Mouse (Mus musculus): Measurements from ENCODE around the gene Baiap2l1.

GRCm38 (mm10) chr5:144370986-144371385 lies 13.1 kb upstream of the Baiap2l1 start:
- TF ChIP-seq CTCF (IDR thresholded peaks at IDR 0.05; ENCODE audit: borderline replicate concordance, insufficient read depth, low read length) = no peak
- TF ChIP-seq POLR2A (IDR thresholded peaks at IDR 0.05; ENCODE audit: low read depth, low read length) = no peak
